Mouse (Mus musculus) lung, adult 2 months (tissue): ENCODE data around the gene Bard1.

ENCODE experiments used
- CTCF ChIP-seq: fragments of 200-500 bp; IDR thresholded peaks from 2 replicates; pipeline ENCODE4 v1.5.1; 2011; ENCODE audit warnings: mild to moderate bottlenecking, low read length, control low read depth; ENCODE audit not compliant: insufficient read depth
- POLR2A ChIP-seq: fragments of 200-500 bp; IDR thresholded peaks from 2 replicates; pipeline ENCODE4 v1.6.1; 2011; ENCODE audit warnings: low read depth, mild to moderate bottlenecking, control low read depth, low read length, borderline replicate concordance; ENCODE audit errors: extremely low read depth

DNA sequence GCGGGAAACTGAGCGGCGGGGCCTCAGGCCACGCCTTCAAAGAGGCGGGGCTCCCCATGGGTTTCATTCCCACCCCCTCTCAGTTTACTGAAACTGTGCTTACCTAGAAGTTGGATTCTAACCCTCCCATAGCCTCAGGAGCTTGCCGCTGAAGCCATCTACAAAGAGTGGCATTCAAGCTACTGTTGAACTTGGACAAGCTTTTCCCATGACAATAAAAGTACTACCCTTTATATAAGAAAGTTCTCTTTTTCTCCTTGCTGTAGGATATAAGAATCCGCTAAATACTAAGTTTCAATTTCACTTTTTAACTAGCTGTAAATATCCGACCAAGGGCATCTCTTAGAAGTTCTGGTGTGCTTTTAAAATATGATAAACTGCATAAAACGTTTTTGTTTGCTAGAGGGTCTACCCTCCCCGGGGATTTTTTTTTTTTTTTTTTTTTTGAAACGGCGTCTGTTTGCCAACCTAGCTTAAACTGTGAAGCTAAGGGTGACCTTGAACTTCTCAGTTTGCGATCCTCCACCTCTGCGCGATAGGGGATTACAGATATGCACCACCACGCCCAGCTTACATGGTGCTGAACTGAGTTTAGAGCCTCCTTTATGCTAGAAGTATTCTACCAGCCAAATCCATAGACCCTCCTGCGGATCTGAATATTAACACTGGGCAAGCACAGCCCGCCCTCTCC lies 373 bp upstream of the Bard1 start:
- TF ChIP-seq CTCF = no peak
- TF ChIP-seq POLR2A = no peak
